Mouse (Mus musculus) midbrain, embryonic 11.5 days (tissue): ENCODE measurements at regions not wholly inside any gene's neighbourhood (a gene's known extent, or its start where the extent isn't known, plus 50 kb on each side); places are given as distances from the start of the nearest gene placed in this dataset.
A peak's percentile ranks its signal among the peaks of the same experiment; 100 is the strongest.
"Not testable (repeated sequence)": the region's sequence is repeated elsewhere in the genome, so short reads cannot be mapped to it uniquely, and the experiment has no call there.

Experiments
- ATAC-seq: fragments of 200-750 bp; cut with Nextera tagmentation; 2 replicates; pipeline ENCODE4 v1.8.0; 2017; ENCODE audit warnings: moderate TSS enrichment, moderate library complexity; ENCODE audit not compliant: low FRiP score
- DNase-seq: peaks from one replicate; pipeline ENCODE4 v3.0.0; 2015; ENCODE audit warnings: low spot score; ENCODE audit errors: missing footprints
- H3K27ac ChIP-seq: fragments of 300-500 bp; sonication (generic); 2 replicates; pipeline ENCODE4 v1.5.1; 2014; ENCODE audit warnings: low read depth, low read length
- H3K27me3 ChIP-seq: fragments of 300-500 bp; sonication (generic); 2 replicates; pipeline ENCODE4 v1.6.1; 2014; ENCODE audit warnings: mild to moderate bottlenecking, low read length, moderate library complexity, mixed read lengths; ENCODE audit not compliant: control insufficient read depth, insufficient read depth
- H3K36me3 ChIP-seq: fragments of 300-500 bp; sonication (generic); 2 replicates; pipeline ENCODE4 v1.6.1; 2014; ENCODE audit warnings: mild to moderate bottlenecking, low read length, moderate library complexity, mixed read lengths; ENCODE audit not compliant: control insufficient read depth, insufficient read depth
- H3K4me1 ChIP-seq: fragments of 300-500 bp; sonication (generic); 2 replicates; pipeline ENCODE4 v1.6.1; 2014; ENCODE audit warnings: low read length; ENCODE audit not compliant: control insufficient read depth, insufficient read depth
- H3K4me2 ChIP-seq: fragments of 300-500 bp; sonication (generic); 2 replicates; pipeline ENCODE4 v1.6.1; 2014; ENCODE audit warnings: mild to moderate bottlenecking, moderate library complexity
- H3K4me3 ChIP-seq: fragments of 300-500 bp; sonication (generic); 2 replicates; pipeline ENCODE4 v1.5.1; 2014; ENCODE audit warnings: low read depth, low read length
- H3K9ac ChIP-seq: fragments of 300-500 bp; sonication (generic); 2 replicates; pipeline ENCODE4 v1.6.1; 2014; ENCODE audit warnings: low read length
- H3K9me3 ChIP-seq: fragments of 300-500 bp; sonication (generic); 2 replicates; pipeline ENCODE4 v1.6.1; 2016; ENCODE audit warnings: low read length; ENCODE audit not compliant: control insufficient read depth
- WGBS: fragments of 180-500 bp; shearing (Covaris S2); extraction: QIAGEN DNeasy Blood & Tissue Kit; methylation state at CpG from one replicate; pipeline ENCODE4 v1.1.7; 2014; 5-methylcytosine and 5-hydroxymethylcytosine counted together

DNA sequence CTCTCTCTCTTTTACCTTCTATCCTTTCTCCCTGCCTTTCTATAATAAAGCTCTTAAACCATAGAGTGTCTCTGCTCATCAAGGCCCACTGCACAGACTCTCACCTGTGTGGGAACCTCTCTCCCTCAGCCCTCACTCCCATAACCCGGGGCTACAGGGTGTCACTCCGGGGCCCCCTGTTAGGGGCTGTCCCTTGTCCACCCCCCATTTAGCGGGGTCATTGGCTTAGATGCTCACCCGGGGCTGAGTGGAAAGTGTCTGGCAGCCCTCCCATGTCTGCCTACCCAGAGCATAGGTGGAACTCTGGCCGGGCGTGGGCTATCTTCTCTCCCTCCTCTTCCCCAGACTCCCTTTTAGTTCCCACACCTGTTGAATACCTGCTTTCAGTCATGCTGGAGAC, 116.4 kb downstream of the Zfp993 start:
- H3K4me3 ChIP-seq, ATAC-seq, H3K36me3 ChIP-seq, DNase-seq, H3K4me2 ChIP-seq, H3K9ac ChIP-seq, H3K4me1 ChIP-seq, H3K27ac ChIP-seq, H3K27me3 ChIP-seq: not testable (repeated sequence)
- H3K9me3 ChIP-seq = peaks cover 18% of the 10 kb centered on the region
- WGBS = 80% methylated on average over 6 of the region's 6 CpGs

DNA sequence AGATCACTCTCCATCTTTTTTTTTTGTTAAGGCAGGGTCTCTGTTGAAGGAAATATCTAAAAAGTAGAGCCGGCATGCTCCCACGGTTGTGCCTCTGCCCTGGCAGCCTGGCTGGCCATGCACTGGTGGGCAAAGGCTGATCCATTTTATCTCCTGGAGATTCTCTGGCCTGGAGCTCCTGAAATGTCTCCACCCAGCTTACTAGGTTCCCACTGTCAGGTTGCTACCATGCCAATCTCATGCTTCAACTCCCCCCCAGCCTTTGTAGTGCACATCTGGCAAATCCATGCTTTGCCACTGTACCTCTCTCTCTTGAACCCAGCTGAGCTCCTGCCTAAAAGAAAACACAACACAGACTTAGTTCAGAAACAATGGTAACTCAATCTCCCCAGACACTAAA, 129.0 kb downstream of the Zfp993 start:
- H3K27me3 ChIP-seq, H3K27ac ChIP-seq, ATAC-seq, H3K4me1 ChIP-seq, H3K4me3 ChIP-seq, H3K36me3 ChIP-seq, H3K4me2 ChIP-seq, H3K9ac ChIP-seq: not testable (repeated sequence)
- DNase-seq = peak; percentile 60
- peaks cover 30% of the 10 kb centered on the region for H3K9me3 ChIP-seq
- 96% methylated on average over 2 of the region's 2 CpGs for WGBS

DNA sequence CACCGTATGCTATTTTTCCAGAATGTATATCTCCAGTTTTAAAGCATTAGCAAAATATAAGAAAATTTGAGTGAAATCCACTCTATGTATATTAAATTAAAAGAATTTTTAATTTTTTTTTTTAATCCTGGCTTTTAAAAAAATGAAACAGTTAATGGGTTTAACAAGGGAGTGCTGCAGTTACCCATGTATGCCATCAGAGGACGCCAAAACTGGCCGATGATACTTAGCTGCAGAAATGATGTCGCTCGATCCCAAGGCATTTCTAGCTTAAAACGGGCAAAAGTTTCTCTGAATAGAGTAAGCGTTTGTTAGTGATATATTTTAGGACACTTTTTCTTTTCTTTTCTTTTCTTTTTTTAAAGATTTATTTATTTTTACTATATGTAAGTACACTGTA, 129.9 kb downstream of the Zfp993 start:
- H3K4me2 ChIP-seq, ATAC-seq, H3K27me3 ChIP-seq, H3K9ac ChIP-seq, H3K4me3 ChIP-seq, H3K36me3 ChIP-seq, H3K4me1 ChIP-seq, DNase-seq, H3K27ac ChIP-seq: not testable (repeated sequence)
- WGBS = 82% methylated on average over 7 of the region's 7 CpGs
- peaks cover 30% of the 10 kb centered on the region for H3K9me3 ChIP-seq

DNA sequence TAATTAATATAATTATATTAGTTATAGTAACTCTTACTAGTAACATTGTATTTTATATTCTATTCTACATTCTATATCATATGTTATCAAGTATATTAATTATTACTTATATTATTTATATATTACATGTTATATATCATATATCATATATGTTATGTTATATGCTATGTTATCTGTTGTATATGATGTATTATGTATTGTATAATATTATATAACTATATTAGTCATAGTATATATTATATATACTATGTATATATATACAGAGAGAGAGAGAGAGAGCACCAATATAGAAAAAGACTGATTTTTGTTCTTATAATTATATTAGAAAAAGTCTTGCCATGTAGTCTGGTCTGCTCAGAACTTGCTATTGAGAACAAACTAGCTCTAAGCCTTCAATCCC, 133.0 kb downstream of the Zfp993 start:
- not testable (repeated sequence) for H3K9ac ChIP-seq, H3K27me3 ChIP-seq, H3K4me1 ChIP-seq, H3K27ac ChIP-seq, H3K4me3 ChIP-seq, H3K36me3 ChIP-seq, H3K4me2 ChIP-seq, ATAC-seq
- peaks cover 26% of the 10 kb centered on the region for H3K9me3 ChIP-seq
- peak; percentile 64 for DNase-seq
